Mouse (Mus musculus): ENCODE data around the gene Gm20388. TPM values are rescaled to one million over a fixed set of nuclear protein-coding genes. Genes with fewer than 3 reads are reported as not detected.

Gene Gm20388
- polyA plus RNA-seq, 1 experiment from 2014 or later, result 1.4 TPM

- no peaks in the 10 kb centered on the region for H3K9me3 ChIP-seq (replicated peaks; ENCODE audit: control insufficient read depth, low read length)
- WGBS (ENCODE audit: insufficient replicate concordance), result 45% methylated on average over 4 of the region's 4 CpGs
Observed at GRCm38 (mm10) chr8:120848434-120848833, 937.8 kb downstream of the Gm20388 start.

GRCm38 (mm10) chr8:120851411-120851810 lies 940.8 kb downstream of the Gm20388 start:
- no peak for ATAC-seq (ENCODE audit: low read depth)
- WGBS (ENCODE audit: insufficient replicate concordance), result 69% methylated on average over 12 of the region's 12 CpGs
- Histone ChIP-seq H3K4me1 (ENCODE audit: control insufficient read depth, low read depth, low read length) (no peaks in the 10 kb centered on the region), H3K27me3 (ENCODE audit: control insufficient read depth, insufficient read depth, low read depth, low read length) (no peaks in the 10 kb centered on the region; the same call in 1 of the 2 replicates), H3K4me2 (ENCODE audit: low read depth, low read length) (no peak overlapping the region), H3K9ac (ENCODE audit: low read depth, low read length) (no peak overlapping the region), H3K36me3 (ENCODE audit: control insufficient read depth, insufficient read depth) (no peaks in the 10 kb centered on the region), H3K4me3 (ENCODE audit: low read depth, low read length) (no peak overlapping the region), H3K9me3 (replicated peaks; ENCODE audit: control insufficient read depth, low read length) (no peaks in the 10 kb centered on the region), H3K27ac (ENCODE audit: low read length) (no peak overlapping the region)

More at GRCm38 (mm10) chr8:120848434-120848833, 937.8 kb downstream of the Gm20388 start:
- ATAC-seq (ENCODE audit: low read depth), result no peak
- Histone ChIP-seq H3K27me3 (ENCODE audit: control insufficient read depth, insufficient read depth, low read depth, low read length) (no peaks in the 10 kb centered on the region; the same call in 1 of the 2 replicates), H3K4me3 (ENCODE audit: low read depth, low read length) (no peak overlapping the region), H3K4me1 (ENCODE audit: control insufficient read depth, low read depth, low read length) (no peaks in the 10 kb centered on the region), H3K36me3 (ENCODE audit: control insufficient read depth, insufficient read depth) (no peaks in the 10 kb centered on the region), H3K9ac (ENCODE audit: low read depth, low read length) (no peak overlapping the region), H3K27ac (ENCODE audit: low read length) (no peak overlapping the region), H3K4me2 (ENCODE audit: low read depth, low read length) (no peak overlapping the region)

- no peak overlapping the region for H3K4me2 ChIP-seq (ENCODE audit: low read depth, low read length)
- no peaks in the 10 kb centered on the region for H3K27me3 ChIP-seq (ENCODE audit: control insufficient read depth, insufficient read depth, low read depth, low read length)
- H3K4me3 ChIP-seq (ENCODE audit: low read depth, low read length), result no peak overlapping the region
- H3K27ac ChIP-seq (ENCODE audit: low read length), result no peak overlapping the region
- no peak overlapping the region for H3K9ac ChIP-seq (ENCODE audit: low read depth, low read length)
- H3K4me1 ChIP-seq (ENCODE audit: control insufficient read depth, low read depth, low read length), result no peaks in the 10 kb centered on the region
- 71% methylated on average over 14 of the region's 14 CpGs for WGBS (ENCODE audit: insufficient replicate concordance)
- no peaks in the 10 kb centered on the region for H3K9me3 ChIP-seq (replicated peaks; ENCODE audit: control insufficient read depth, low read length)
- no peaks in the 10 kb centered on the region for H3K36me3 ChIP-seq (ENCODE audit: control insufficient read depth, insufficient read depth)
- no peak for ATAC-seq (ENCODE audit: low read depth)
Observed at GRCm38 (mm10) chr8:120859881-120860280, 949.2 kb downstream of the Gm20388 start.

DNA sequence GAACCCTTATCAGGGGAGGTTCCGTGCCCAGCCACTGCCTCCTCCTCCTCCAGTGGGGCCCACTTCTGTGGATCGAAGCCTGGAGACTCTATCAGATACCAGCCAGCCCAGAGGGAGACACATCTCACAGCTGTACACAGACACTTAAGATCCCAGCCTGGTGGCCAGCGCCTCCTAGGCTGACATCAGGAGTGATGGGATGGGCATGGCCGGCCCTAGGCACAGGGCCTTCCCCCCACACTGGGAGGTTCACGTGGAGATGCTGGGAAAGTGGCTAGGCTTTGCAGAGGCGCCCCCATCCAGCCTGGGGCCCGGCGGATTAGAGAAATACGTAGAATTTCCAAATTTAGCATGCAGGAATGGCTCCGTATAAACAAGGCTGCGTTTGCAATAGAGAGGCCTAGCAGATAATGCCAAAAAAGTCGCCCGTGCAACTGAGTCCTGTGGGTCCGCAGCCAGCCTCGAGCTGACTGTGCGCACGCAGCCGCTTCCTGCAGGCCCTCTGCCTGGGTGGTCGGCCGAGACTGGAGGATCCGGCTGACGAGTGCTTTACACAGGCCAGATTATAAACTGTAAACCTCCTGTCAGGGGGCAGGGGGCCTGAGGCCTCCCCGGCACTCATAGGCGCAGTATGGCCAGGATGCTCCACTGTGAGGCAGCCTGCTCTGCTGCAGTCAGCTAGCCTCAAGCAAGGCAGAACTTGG lies 949.9 kb downstream of the Gm20388 start:
- Histone ChIP-seq H3K4me3 (ENCODE audit: low read depth, low read length) (no peak overlapping the region), H3K9ac (ENCODE audit: low read depth, low read length) (no peak overlapping the region), H3K4me2 (ENCODE audit: low read depth, low read length) (no peak overlapping the region), H3K27ac (ENCODE audit: low read length) (no peak overlapping the region), H3K27me3 (ENCODE audit: control insufficient read depth, insufficient read depth, low read depth, low read length) (no peaks in the 10 kb centered on the region), H3K4me1 (ENCODE audit: control insufficient read depth, low read depth, low read length) (no peaks in the 10 kb centered on the region), H3K9me3 (replicated peaks; ENCODE audit: control insufficient read depth, low read length) (no peaks in the 10 kb centered on the region), H3K36me3 (ENCODE audit: control insufficient read depth, insufficient read depth) (no peaks in the 10 kb centered on the region)
- WGBS (ENCODE audit: insufficient replicate concordance), result 56% methylated on average over 24 of the region's 24 CpGs
- peak; percentile 51 for ATAC-seq (ENCODE audit: low read depth)

GRCm38 (mm10) chr8:120863683-120864082 lies 953.0 kb downstream of the Gm20388 start:
- Histone ChIP-seq H3K4me2 (ENCODE audit: low read depth, low read length) (no peak overlapping the region), H3K4me3 (ENCODE audit: low read depth, low read length) (no peak overlapping the region), H3K4me1 (ENCODE audit: control insufficient read depth, low read depth, low read length) (no peaks in the 10 kb centered on the region), H3K27ac (ENCODE audit: low read length) (no peak overlapping the region), H3K9ac (ENCODE audit: low read depth, low read length) (no peak overlapping the region), H3K9me3 (replicated peaks; ENCODE audit: control insufficient read depth, low read length) (no peaks in the 10 kb centered on the region), H3K36me3 (ENCODE audit: control insufficient read depth, insufficient read depth) (no peaks in the 10 kb centered on the region), H3K27me3 (ENCODE audit: control insufficient read depth, insufficient read depth, low read depth, low read length) (no peaks in the 10 kb centered on the region)
- ATAC-seq (ENCODE audit: low read depth), result no peak
- 82% methylated on average over 4 of the region's 4 CpGs for WGBS (ENCODE audit: insufficient replicate concordance)

DNA sequence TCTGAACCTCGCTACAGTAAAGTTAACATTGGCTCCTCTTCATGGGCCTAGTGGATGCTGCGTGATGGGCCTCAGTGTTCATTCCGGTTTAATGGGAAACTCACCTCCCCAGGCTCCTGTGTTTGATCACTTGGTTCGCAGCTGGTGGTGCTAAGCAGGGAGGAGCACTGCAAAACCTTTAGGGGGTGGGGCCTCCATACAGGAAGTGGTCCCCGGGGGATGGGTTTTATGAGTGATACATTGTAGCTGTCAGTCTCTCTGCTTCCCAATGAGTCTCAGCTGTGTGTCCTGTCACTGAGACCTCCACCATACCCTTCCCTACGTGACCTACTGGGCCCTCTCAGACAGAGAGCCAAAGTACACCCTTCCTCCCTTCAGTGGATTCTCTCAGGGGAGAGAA lies 956.7 kb downstream of the Gm20388 start:
- Histone ChIP-seq H3K27ac (ENCODE audit: low read length) (no peak overlapping the region), H3K9ac (ENCODE audit: low read depth, low read length) (no peak overlapping the region), H3K4me2 (ENCODE audit: low read depth, low read length) (no peak overlapping the region), H3K4me1 (ENCODE audit: control insufficient read depth, low read depth, low read length) (no peaks in the 10 kb centered on the region), H3K4me3 (ENCODE audit: low read depth, low read length) (no peak overlapping the region), H3K27me3 (ENCODE audit: control insufficient read depth, insufficient read depth, low read depth, low read length) (no peaks in the 10 kb centered on the region), H3K36me3 (ENCODE audit: control insufficient read depth, insufficient read depth) (no peaks in the 10 kb centered on the region), H3K9me3 (replicated peaks; ENCODE audit: control insufficient read depth, low read length) (no peaks in the 10 kb centered on the region)
- no peak for ATAC-seq (ENCODE audit: low read depth)
- 38% methylated on average over 6 of the region's 6 CpGs for WGBS (ENCODE audit: insufficient replicate concordance)

DNA sequence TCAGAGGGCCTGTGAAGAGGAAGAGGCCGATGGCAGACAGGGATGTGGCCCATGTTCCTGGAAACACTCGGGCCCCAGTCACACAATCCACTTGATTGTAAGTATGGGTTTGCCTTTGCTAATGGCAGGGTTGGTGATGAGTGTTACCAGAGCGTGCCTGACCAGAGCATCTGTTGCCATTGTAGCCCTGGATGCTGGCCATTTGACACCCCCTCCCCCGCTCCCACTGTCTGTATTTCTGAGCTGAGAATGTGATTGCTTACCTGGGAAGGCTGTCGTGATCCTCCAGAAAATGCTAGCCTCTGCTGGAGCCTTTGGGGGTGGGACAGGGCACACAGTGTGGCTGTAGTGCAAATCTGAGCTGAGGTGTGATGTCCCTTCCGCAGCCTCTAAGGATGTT lies 962.0 kb downstream of the Gm20388 start:
- Histone ChIP-seq H3K4me2 (ENCODE audit: low read depth, low read length) (no peak overlapping the region), H3K27ac (ENCODE audit: low read length) (no peak overlapping the region), H3K9me3 (replicated peaks; ENCODE audit: control insufficient read depth, low read length) (no peaks in the 10 kb centered on the region), H3K36me3 (ENCODE audit: control insufficient read depth, insufficient read depth) (no peaks in the 10 kb centered on the region), H3K4me1 (ENCODE audit: control insufficient read depth, low read depth, low read length) (no peaks in the 10 kb centered on the region), H3K4me3 (ENCODE audit: low read depth, low read length) (no peak overlapping the region), H3K27me3 (ENCODE audit: control insufficient read depth, insufficient read depth, low read depth, low read length) (peaks cover 3% of the 10 kb centered on the region; the same call in 1 of the 2 replicates), H3K9ac (ENCODE audit: low read depth, low read length) (no peak overlapping the region)
- no peak for ATAC-seq (ENCODE audit: low read depth)
- WGBS (ENCODE audit: insufficient replicate concordance), result 62% methylated on average over 6 of the region's 6 CpGs

DNA sequence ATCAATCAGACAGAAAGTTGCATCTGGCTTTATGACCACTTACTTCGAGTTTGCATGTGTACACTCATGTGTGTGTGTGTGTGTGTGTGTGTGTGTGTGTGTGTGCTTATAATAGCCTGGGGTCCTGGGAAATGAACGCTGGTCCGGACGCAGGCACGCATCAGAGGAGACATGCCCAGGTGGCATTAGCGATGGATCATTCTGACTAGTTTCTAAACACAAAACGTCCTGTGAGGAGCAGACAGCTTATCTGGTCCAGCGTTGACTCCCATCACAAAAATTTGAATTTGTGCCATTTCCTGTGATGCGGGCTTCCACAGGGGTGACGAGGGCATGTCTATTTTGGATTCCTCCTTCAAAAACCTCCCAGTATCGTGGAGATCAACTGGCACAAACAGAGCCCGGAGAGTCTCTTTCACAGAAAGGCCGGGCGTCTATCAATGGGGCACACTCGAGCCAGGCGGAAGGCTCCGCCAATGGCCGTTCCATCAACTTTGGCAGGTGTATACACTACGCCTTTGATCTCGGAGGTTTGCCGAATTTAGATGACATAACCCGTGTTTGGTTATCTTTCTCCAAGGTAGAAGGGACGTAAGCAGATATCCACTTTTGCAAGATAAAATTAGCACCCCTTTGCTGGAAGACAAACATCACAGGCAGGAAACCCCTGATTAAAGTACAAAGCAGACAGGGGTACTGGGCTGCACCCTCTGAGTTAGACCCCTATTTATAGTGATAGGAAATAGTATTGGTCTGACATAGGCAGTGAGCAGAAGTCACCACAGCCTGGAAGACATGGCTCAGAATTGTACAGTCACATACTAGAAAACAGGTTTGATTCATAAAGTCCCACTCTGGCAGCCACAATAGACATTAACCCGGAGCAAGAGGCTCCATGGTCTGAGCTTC lies 965.6 kb downstream of the Gm20388 start:
- Histone ChIP-seq H3K9ac (ENCODE audit: low read depth, low read length) (no peak overlapping the region), H3K9me3 (replicated peaks; ENCODE audit: control insufficient read depth, low read length) (no peaks in the 10 kb centered on the region), H3K4me1 (ENCODE audit: control insufficient read depth, low read depth, low read length) (no peaks in the 10 kb centered on the region), H3K36me3 (ENCODE audit: control insufficient read depth, insufficient read depth) (no peaks in the 10 kb centered on the region), H3K27me3 (ENCODE audit: control insufficient read depth, insufficient read depth, low read depth, low read length) (peaks cover 3% of the 10 kb centered on the region; the same call in 1 of the 2 replicates), H3K27ac (ENCODE audit: low read length) (no peak overlapping the region), H3K4me3 (ENCODE audit: low read depth, low read length) (no peak overlapping the region), H3K4me2 (ENCODE audit: low read depth, low read length) (no peak overlapping the region)
- no peak for ATAC-seq (ENCODE audit: low read depth)
- WGBS (ENCODE audit: insufficient replicate concordance), result 54% methylated on average over 24 of the region's 24 CpGs

DNA sequence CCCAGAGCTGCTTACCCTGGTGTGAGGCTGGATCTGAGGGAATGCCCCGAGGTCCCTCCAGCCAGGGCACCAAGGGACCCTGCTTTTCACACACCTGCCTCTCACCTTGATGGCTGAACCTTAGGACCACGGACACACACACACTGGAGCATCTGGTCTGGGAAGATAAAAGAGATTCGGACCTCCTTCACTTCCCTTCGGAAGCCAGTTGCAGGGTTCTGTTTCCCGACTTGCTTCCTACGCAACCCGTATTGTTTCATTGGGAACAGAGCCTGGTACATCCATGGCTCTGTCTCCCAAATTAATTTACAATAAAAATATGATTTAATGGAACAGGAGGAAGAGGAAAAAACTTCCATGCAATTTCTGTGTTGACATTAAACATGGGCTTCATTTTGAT lies 966.4 kb downstream of the Gm20388 start:
- Histone ChIP-seq H3K27me3 (ENCODE audit: control insufficient read depth, insufficient read depth, low read depth, low read length) (peaks cover 11% of the 10 kb centered on the region), H3K9me3 (replicated peaks; ENCODE audit: control insufficient read depth, low read length) (no peaks in the 10 kb centered on the region), H3K27ac (ENCODE audit: low read length) (no peak overlapping the region), H3K4me2 (ENCODE audit: low read depth, low read length) (no peak overlapping the region), H3K4me1 (ENCODE audit: control insufficient read depth, low read depth, low read length) (no peaks in the 10 kb centered on the region), H3K4me3 (ENCODE audit: low read depth, low read length) (no peak overlapping the region), H3K36me3 (ENCODE audit: control insufficient read depth, insufficient read depth) (no peaks in the 10 kb centered on the region), H3K9ac (ENCODE audit: low read depth, low read length) (no peak overlapping the region)
- WGBS (ENCODE audit: insufficient replicate concordance), result 47% methylated on average over 7 of the region's 7 CpGs
- ATAC-seq (ENCODE audit: low read depth), result no peak

All from liver, embryonic 16.5 days (tissue).